Mouse (Mus musculus) heart, postnatal 0 days (tissue): Measurements from ENCODE around the gene Arhgap24. TPM values are rescaled to one million over a fixed set of nuclear protein-coding genes. Genes with fewer than 3 reads are reported as not detected.

Experiments used
- ATAC-seq: fragments of 200-750 bp; cut with Nextera tagmentation; 2 replicates; pipeline ENCODE4 v1.8.0; 2017; ENCODE audit warnings: low read depth, moderate number of reproducible peaks, moderate library complexity; ENCODE audit not compliant: insufficient read depth
- DNase-seq: peaks from one replicate; pipeline ENCODE4 v3.0.0-alpha.2; 2016; ENCODE audit warnings: low spot score
- H3K27ac ChIP-seq: fragments of 300-500 bp; sonication (generic); 2 replicates; pipeline ENCODE4 v1.5.1; 2014; ENCODE audit warnings: low read depth, mild to moderate bottlenecking
- H3K27me3 ChIP-seq: fragments of 300-500 bp; sonication (generic); 2 replicates; pipeline ENCODE4 v1.6.1; 2014; ENCODE audit warnings: low read length, mixed read lengths; ENCODE audit not compliant: control insufficient read depth, insufficient read depth
- H3K36me3 ChIP-seq: fragments of 300-500 bp; sonication (generic); replicated peaks from 2 replicates; pipeline ENCODE4 v1.6.1; 2014; ENCODE audit warnings: low read length, mixed read lengths; ENCODE audit not compliant: control insufficient read depth, insufficient read depth
- H3K4me1 ChIP-seq: fragments of 300-500 bp; sonication (generic); 2 replicates; pipeline ENCODE4 v1.6.1; 2014; ENCODE audit warnings: antibody characterized with exemption; ENCODE audit not compliant: control insufficient read depth, insufficient read depth
- H3K4me2 ChIP-seq: fragments of 300-500 bp; sonication (generic); 2 replicates; pipeline ENCODE4 v1.6.1; 2014; ENCODE audit warnings: low read depth, mild to moderate bottlenecking, low read length, moderate library complexity
- H3K4me3 ChIP-seq: fragments of 300-500 bp; sonication (generic); 2 replicates; pipeline ENCODE4 v1.5.1; 2014; ENCODE audit warnings: low read depth, low read length
- H3K9ac ChIP-seq: fragments of 300-500 bp; sonication (generic); replicated peaks from 2 replicates; pipeline ENCODE4 v1.6.1; 2014; ENCODE audit warnings: low read depth, low read length, mixed read lengths
- H3K9me3 ChIP-seq: fragments of 300-500 bp; sonication (generic); replicated peaks from 2 replicates; pipeline ENCODE4 v1.6.1; 2016; ENCODE audit warnings: low read length; ENCODE audit not compliant: control insufficient read depth
- CTCF ChIP-seq: IDR thresholded peaks from 2 replicates; pipeline ENCODE4 v1.5.1; 2016; ENCODE audit warnings: antibody characterized with exemption, control low read depth, low read depth
- EP300 ChIP-seq: IDR thresholded peaks from 2 replicates; pipeline ENCODE4 v1.6.1; 2016; ENCODE audit warnings: antibody characterized with exemption, low read depth
- WGBS: fragments of 180-500 bp; shearing (Covaris S2); extraction: QIAGEN DNeasy Blood & Tissue Kit; methylation state at CpG from one replicate; pipeline ENCODE4 v1.1.7; 2014; 5-methylcytosine and 5-hydroxymethylcytosine counted together
- polyA plus RNA-seq: library from polyadenylated mRNA; unstranded; fragments of >200 nt; fragmentation: Nextera tagmentation; extraction: Ambion mirVana; gene quantifications from 2 replicates; pipeline ENCODE4 v1.2.1, GENCODE M21; 2015
- total RNA-seq: library from RNA; depleted of rRNA; stranded (reverse); fragments of >200 nt; gene quantifications from 2 replicates; pipeline ENCODE4 v1.2.3, GENCODE M21; 2014; ENCODE audit warnings: low replicate concordance

Gene Arhgap24
- total and polyA plus RNA-seq, 2 experiments from 2014 or later: 13.0 to 13.4 TPM

- H3K9me3 ChIP-seq: no peaks in the 10 kb centered on the region; the same call in 1 of the 2 replicates
- no peaks in the 10 kb centered on the region for H3K27me3 ChIP-seq
- no peak overlapping the region for H3K9ac ChIP-seq
- DNase-seq (no peak), ATAC-seq (no peak)
- H3K4me2 ChIP-seq: no peak overlapping the region
- H3K36me3 ChIP-seq: no peaks in the 10 kb centered on the region
- H3K27ac ChIP-seq: no peak overlapping the region
- H3K4me3 ChIP-seq: no peak overlapping the region
- H3K4me1 ChIP-seq: no peaks in the 10 kb centered on the region
- TF ChIP-seq EP300: no peak
- no peak for TF ChIP-seq CTCF
- WGBS: 73% methylated on average over 6 of the region's 6 CpGs
These were observed 101.7 kb downstream of the Arhgap24 start for GRCm38 (mm10) chr5:102582864-102583410.

- 75% methylated on average over 1 of the region's 1 CpGs for WGBS
- H3K36me3 ChIP-seq: no peaks in the 10 kb centered on the region
- TF ChIP-seq EP300: no peak
- no peak overlapping the region for H3K4me3 ChIP-seq
- no peak overlapping the region for H3K27ac ChIP-seq
- H3K4me1 ChIP-seq: no peaks in the 10 kb centered on the region
- no peaks in the 10 kb centered on the region for H3K27me3 ChIP-seq
- no peak overlapping the region for H3K4me2 ChIP-seq
- no peak overlapping the region for H3K9ac ChIP-seq
- DNase-seq (no peak), ATAC-seq (no peak)
- H3K9me3 ChIP-seq: no peaks in the 10 kb centered on the region; the same call in 1 of the 2 replicates
These were observed 110.2 kb downstream of the Arhgap24 start for GRCm38 (mm10) chr5:102591422-102591821.

- TF ChIP-seq EP300: no peak
- no peak for TF ChIP-seq CTCF
- no peaks in the 10 kb centered on the region for H3K9me3 ChIP-seq
- H3K4me1 ChIP-seq: no peaks in the 10 kb centered on the region
- H3K27ac ChIP-seq: no peak overlapping the region
- ATAC-seq (no peak), DNase-seq (no peak)
- H3K4me2 ChIP-seq: no peak overlapping the region
- no peaks in the 10 kb centered on the region for H3K36me3 ChIP-seq
- H3K4me3 ChIP-seq: no peak overlapping the region
- H3K9ac ChIP-seq: no peak overlapping the region
- WGBS: 72% methylated on average over 2 of the region's 2 CpGs
- no peaks in the 10 kb centered on the region for H3K27me3 ChIP-seq
These were observed 111.9 kb downstream of the Arhgap24 start for GRCm38 (mm10) chr5:102593058-102593457.

GRCm38 (mm10) chr5:102599102-102599501 is 117.9 kb downstream of the Arhgap24 start:
- Histone ChIP-seq H3K4me2 (no peak overlapping the region), H3K9ac (no peak overlapping the region), H3K9me3 (no peaks in the 10 kb centered on the region), H3K4me1 (no peaks in the 10 kb centered on the region), H3K27me3 (no peaks in the 10 kb centered on the region), H3K27ac (no peak overlapping the region), H3K36me3 (no peaks in the 10 kb centered on the region), H3K4me3 (no peak overlapping the region)
- DNase-seq: no peak
- TF ChIP-seq EP300: no peak
- TF ChIP-seq CTCF: no peak
- ATAC-seq: no peak
- 63% methylated on average over 1 of the region's 1 CpGs for WGBS

- Histone ChIP-seq H3K9ac (no peak overlapping the region), H3K4me3 (no peak overlapping the region), H3K36me3 (no peaks in the 10 kb centered on the region), H3K4me2 (no peak overlapping the region), H3K27me3 (no peaks in the 10 kb centered on the region), H3K4me1 (no peaks in the 10 kb centered on the region), H3K9me3 (no peaks in the 10 kb centered on the region), H3K27ac (no peak overlapping the region)
- no peak for TF ChIP-seq EP300
- TF ChIP-seq CTCF: no peak
- WGBS: 65% methylated on average over 3 of the region's 3 CpGs
- DNase-seq (no peak), ATAC-seq (no peak)
These were observed 132.4 kb downstream of the Arhgap24 start for GRCm38 (mm10) chr5:102613571-102613970.

- H3K27me3 ChIP-seq: no peaks in the 10 kb centered on the region
- no peak overlapping the region for H3K9ac ChIP-seq
- 88% methylated on average over 2 of the region's 2 CpGs for WGBS
- no peak overlapping the region for H3K4me3 ChIP-seq
- ATAC-seq (no peak), DNase-seq (no peak)
- no peak overlapping the region for H3K27ac ChIP-seq
- H3K36me3 ChIP-seq: no peaks in the 10 kb centered on the region
- no peak overlapping the region for H3K4me2 ChIP-seq
- H3K9me3 ChIP-seq: no peaks in the 10 kb centered on the region
- TF ChIP-seq EP300 (no peak), CTCF (no peak)
- no peaks in the 10 kb centered on the region for H3K4me1 ChIP-seq
These were observed 132.9 kb downstream of the Arhgap24 start for GRCm38 (mm10) chr5:102614081-102614480.
